Mouse (Mus musculus) hindbrain, embryonic 14.5 days (tissue): ENCODE measurements at regions not wholly inside any gene's neighbourhood (a gene's known extent, or its start where the extent isn't known, plus 50 kb on each side); places are given as distances from the start of the nearest gene placed in this dataset.

Experiments
- ATAC-seq: fragments of 200-750 bp; cut with Nextera tagmentation; 2 replicates; pipeline ENCODE4 v1.8.0; 2017; ENCODE audit warnings: moderate number of reproducible peaks, mild to moderate bottlenecking, moderate TSS enrichment, moderate library complexity; ENCODE audit not compliant: low FRiP score
- DNase-seq: peaks from one replicate; pipeline ENCODE4 v3.0.0-alpha.2; 2015; ENCODE audit warnings: low spot score
- H3K27ac ChIP-seq: fragments of 300-500 bp; sonication (generic); 2 replicates; pipeline ENCODE4 v1.5.1; 2014; ENCODE audit warnings: mild to moderate bottlenecking, moderate library complexity
- H3K27me3 ChIP-seq: fragments of 300-500 bp; sonication (generic); 2 replicates; pipeline ENCODE4 v1.6.1; 2014; ENCODE audit warnings: mild to moderate bottlenecking, low read length, mixed read lengths; ENCODE audit not compliant: control insufficient read depth, insufficient read depth
- H3K36me3 ChIP-seq: fragments of 300-500 bp; sonication (generic); replicated peaks from 2 replicates; pipeline ENCODE4 v1.6.1; 2014; ENCODE audit not compliant: control insufficient read depth, insufficient read depth
- H3K4me1 ChIP-seq: fragments of 300-500 bp; sonication (generic); replicated peaks from 2 replicates; pipeline ENCODE4 v1.6.1; 2014; ENCODE audit warnings: antibody characterized with exemption, low read length, mixed read lengths; ENCODE audit not compliant: control insufficient read depth, insufficient read depth
- H3K4me2 ChIP-seq: fragments of 300-500 bp; sonication (generic); replicated peaks from 2 replicates; pipeline ENCODE4 v1.6.1; 2014; ENCODE audit warnings: mild to moderate bottlenecking, moderate library complexity
- H3K4me3 ChIP-seq: fragments of 300-500 bp; sonication (generic); replicated peaks from 2 replicates; pipeline ENCODE4 v1.5.1; 2014; ENCODE audit warnings: mild to moderate bottlenecking, low read length
- H3K9ac ChIP-seq: fragments of 300-500 bp; sonication (generic); 2 replicates; pipeline ENCODE4 v1.6.1; 2014
- H3K9me3 ChIP-seq: fragments of 300-500 bp; sonication (generic); 2 replicates; pipeline ENCODE4 v1.6.1; 2016; ENCODE audit warnings: low read length; ENCODE audit not compliant: control insufficient read depth
- WGBS: fragments of 180-500 bp; shearing (Covaris S2); extraction: QIAGEN DNeasy Blood & Tissue Kit; methylation state at CpG from one replicate; pipeline ENCODE4 v1.1.7; 2014; 5-methylcytosine and 5-hydroxymethylcytosine counted together

DNA sequence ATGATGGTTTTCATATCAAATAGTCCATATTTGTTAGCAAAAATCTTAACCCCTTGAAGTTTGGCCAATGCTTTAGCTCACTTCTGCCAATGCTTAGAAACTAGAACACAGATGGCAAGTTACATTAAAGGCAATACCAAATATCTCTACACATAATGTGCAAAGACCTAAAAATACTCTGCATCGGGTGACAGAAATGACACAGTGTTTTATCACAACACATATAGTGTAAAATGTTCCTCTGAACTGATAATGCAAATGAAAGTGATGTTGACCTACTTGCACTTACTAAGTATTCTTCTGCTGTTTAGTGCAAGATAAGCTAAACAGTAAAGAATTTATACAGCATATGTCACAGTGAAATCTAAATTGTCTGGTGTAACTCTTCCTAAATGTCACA lies 55.1 kb upstream of the Fbxl4 start:
- Histone ChIP-seq H3K4me1 (peaks cover 13% of the 10 kb centered on the region; the same call in 1 of the 2 replicates), H3K9me3 (peaks cover 13% of the 10 kb centered on the region), H3K27ac (no peak overlapping the region), H3K27me3 (no peaks in the 10 kb centered on the region), H3K4me2 (no peak overlapping the region), H3K9ac (no peak overlapping the region), H3K4me3 (no peak overlapping the region), H3K36me3 (no peaks in the 10 kb centered on the region)
- 85% methylated on average over 1 of the region's 1 CpGs for WGBS
- DNase-seq: no peak
- no peak for ATAC-seq
